Mouse (Mus musculus) forebrain, embryonic 10.5 days (tissue): ENCODE measurements at regions not wholly inside any gene's neighbourhood (a gene's known extent, or its start where the extent isn't known, plus 50 kb on each side); places are given as distances from the start of the nearest gene placed in this dataset.

Experiments
- DNase-seq: peaks from one replicate; pipeline ENCODE4 v3.0.0-alpha.2; 2017; ENCODE audit warnings: low spot score; ENCODE audit errors: extremely low spot score
- H3K27ac ChIP-seq: fragments of 300-500 bp; sonication (generic); 2 replicates; pipeline ENCODE4 v1.5.1; 2016; ENCODE audit warnings: mild to moderate bottlenecking
- H3K27me3 ChIP-seq: fragments of 300-500 bp; sonication (generic); 2 replicates; pipeline ENCODE4 v1.6.1; 2016; ENCODE audit warnings: mild to moderate bottlenecking; ENCODE audit not compliant: poor library complexity, severe bottlenecking
- H3K36me3 ChIP-seq: fragments of 300-500 bp; sonication (generic); replicated peaks from 2 replicates; pipeline ENCODE4 v1.6.1; 2016; ENCODE audit warnings: mild to moderate bottlenecking, moderate library complexity
- H3K4me1 ChIP-seq: fragments of 300-500 bp; sonication (generic); 2 replicates; pipeline ENCODE4 v1.6.1; 2016
- H3K4me3 ChIP-seq: fragments of 300-500 bp; sonication (generic); 2 replicates; pipeline ENCODE4 v1.5.1; 2016; ENCODE audit warnings: mild to moderate bottlenecking, moderate library complexity
- H3K9me3 ChIP-seq: fragments of 300-500 bp; sonication (generic); 2 replicates; pipeline ENCODE4 v1.6.1; 2016; ENCODE audit warnings: mild to moderate bottlenecking, moderate library complexity
- WGBS: fragments of 180-500 bp; shearing (Covaris S2); methylation state at CpG from one replicate; pipeline ENCODE4 v1.1.7; 2016; 5-methylcytosine and 5-hydroxymethylcytosine counted together

DNA sequence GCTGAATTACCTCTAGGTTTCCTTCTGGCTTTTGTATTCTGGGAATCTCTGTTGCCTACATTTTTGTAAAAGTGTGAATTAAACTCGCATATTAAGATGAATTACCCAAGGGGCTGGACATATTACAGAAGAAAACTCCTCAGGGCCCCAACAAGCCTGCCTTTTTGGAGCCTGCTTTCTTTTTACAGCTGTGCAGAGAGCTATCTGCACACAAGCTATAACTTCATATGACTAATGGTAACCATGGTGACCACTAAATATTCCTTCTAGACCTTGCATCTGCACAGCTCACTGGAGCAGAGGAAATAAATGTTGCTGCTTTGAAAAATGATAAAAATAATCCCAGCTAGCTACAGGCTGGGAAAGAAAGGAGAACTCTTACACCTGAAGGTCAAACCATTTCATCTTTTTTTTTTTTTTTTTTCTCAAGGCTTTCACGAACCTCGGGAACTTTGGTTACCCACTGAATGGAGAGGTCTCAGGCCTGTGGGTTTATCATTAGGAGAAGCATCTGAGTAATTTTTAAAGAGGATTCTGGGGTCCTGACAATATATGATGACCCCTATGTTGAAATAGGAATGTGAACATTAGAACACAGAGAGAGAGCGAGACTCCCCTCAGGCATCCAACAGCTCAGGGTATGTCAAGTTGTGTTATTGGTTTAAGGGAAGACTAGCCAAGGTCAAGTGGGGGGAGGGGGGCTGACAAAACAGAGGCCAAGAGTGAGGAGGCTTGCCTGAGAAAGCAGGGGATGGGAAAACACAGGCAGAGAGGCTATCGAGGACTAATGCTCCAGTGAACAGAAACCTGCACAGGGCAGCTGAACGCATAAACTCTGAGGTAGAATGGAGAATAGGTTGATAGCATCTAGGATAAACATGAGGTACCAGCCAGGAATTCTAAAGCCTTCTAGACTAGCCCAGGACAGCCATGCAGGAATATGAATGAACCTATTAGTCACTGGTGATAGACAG, 188.4 kb downstream of the Phlda1 start:
- 79% methylated on average over 6 of the region's 6 CpGs for WGBS
- Histone ChIP-seq H3K27me3 (no peaks in the 10 kb centered on the region), H3K9me3 (no peaks in the 10 kb centered on the region), H3K4me1 (peaks cover 8% of the 10 kb centered on the region; the same call in 1 of the 2 replicates), H3K36me3 (no peaks in the 10 kb centered on the region), H3K27ac (no peak overlapping the region), H3K4me3 (no peak overlapping the region)
- DNase-seq: no peak

DNA sequence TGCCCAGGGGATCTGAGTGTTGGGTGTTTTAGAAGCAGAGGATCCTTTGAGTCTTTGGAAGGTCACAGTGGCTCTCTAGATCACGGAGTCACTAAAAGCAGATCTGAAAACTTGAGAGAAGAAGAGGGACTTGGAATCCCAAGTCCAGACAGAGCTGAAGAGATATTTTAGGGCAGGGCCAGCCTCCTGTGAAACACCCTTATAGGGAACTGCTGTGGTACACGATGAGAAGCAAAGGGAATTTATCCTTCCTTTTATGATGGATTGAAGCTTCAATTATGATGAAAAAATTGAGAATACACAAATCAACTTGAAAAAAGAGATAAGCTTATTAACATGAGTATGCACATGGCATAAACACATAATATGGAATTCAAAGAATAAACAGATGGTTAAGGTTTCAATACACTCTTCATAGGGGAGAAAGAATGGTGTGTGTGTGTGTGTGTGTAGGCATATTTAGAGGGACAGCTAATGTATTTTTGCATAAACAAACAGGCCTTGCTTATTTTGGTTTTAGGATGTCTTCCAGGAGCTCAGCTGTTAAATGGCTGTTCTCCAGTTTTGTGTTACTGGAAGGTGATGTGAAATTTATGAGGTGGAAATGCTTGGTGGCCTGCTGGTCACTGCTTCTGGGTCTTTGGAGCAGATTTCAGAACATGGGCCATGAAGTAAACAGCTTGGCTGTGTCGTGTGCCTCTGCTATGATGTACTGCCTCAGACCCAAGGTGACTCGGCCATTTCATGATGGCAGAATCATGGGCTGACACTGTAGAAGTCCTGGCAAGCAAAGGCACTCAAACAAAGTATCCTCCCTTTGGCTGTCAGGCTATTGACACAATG, 190.1 kb downstream of the Phlda1 start:
- no peak for DNase-seq
- no peaks in the 10 kb centered on the region for H3K27me3 ChIP-seq
- H3K27ac ChIP-seq: no peak overlapping the region
- H3K4me3 ChIP-seq: no peak overlapping the region
- WGBS: 87% methylated on average over 4 of the region's 4 CpGs
- H3K36me3 ChIP-seq: no peaks in the 10 kb centered on the region
- peaks cover 15% of the 10 kb centered on the region for H3K4me1 ChIP-seq
- no peaks in the 10 kb centered on the region for H3K9me3 ChIP-seq

DNA sequence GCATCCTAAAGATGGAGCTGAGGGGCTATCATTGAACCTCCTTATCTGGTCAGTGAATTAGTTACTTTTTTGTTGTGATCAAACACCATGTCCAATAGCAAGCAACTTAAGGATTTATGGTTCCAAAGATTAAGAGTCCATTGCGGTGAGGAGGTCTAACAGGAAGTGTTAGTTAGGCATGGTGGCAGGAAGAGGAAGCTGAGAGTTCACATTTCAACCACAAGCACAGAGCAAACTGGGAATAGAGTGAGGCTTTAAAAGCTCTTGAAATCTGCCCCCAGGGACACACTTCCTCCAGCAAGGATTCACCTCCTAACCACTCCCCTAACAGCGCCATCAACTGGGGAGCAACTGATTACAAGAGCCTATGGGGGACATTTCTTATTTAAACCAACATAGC, 190.9 kb downstream of the Phlda1 start:
- H3K4me1 ChIP-seq: peaks cover 15% of the 10 kb centered on the region
- 92% methylated on average over 2 of the region's 2 CpGs for WGBS

DNA sequence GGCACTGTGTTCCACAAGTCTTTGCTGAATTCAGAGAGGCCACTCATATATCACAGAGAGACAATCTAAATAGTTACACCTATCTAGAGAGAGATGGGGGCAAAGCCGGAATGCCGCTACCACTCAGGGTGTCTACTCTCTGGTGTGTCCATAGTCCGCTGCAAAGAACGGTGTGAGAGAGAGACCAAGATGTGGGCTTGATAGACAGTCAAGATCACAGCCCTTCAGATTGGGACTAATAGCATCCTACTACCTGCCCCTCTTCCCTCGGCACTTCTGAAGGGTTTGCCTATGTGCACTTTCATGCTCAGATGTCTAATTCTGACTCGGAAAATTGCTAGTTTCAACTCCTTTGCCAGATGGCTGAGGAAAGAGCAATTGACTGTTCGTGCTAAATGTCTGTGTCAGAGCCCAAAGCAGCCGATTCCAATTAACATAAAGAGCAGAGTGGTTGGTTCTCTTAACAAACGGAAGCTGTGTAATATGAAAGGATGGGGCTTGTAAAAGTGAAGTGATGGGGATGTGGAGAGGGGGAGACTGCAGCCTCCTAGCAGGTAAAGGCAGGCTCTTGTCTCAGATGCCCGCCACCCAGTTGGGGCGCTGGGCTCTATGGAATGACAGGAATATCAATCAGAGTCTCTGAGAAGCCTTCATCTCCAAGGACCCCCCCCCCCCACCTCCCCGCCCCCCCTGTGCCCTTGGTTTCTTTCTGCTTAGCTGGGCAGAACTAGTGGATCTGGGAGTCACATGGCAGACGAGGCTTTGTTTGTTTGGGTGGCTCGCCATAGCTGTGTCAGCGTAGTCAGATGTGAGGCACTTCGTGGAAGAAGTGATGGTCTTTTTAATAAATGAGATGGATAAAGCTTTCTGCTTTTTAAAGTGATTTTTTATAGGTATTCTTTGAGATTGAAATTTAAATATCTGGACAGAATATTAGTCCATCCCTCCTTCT, 193.7 kb downstream of the Phlda1 start:
- WGBS: 76% methylated on average over 16 of the region's 16 CpGs
- peak overlapping the region; percentile 45; the same call in 1 of the 2 replicates for H3K27ac ChIP-seq

More for the DNA sequence above, 190.9 kb downstream of the Phlda1 start:
- DNase-seq: no peak
- Histone ChIP-seq H3K27ac (no peak overlapping the region), H3K9me3 (no peaks in the 10 kb centered on the region), H3K4me3 (no peak overlapping the region), H3K36me3 (no peaks in the 10 kb centered on the region), H3K27me3 (no peaks in the 10 kb centered on the region)

DNA sequence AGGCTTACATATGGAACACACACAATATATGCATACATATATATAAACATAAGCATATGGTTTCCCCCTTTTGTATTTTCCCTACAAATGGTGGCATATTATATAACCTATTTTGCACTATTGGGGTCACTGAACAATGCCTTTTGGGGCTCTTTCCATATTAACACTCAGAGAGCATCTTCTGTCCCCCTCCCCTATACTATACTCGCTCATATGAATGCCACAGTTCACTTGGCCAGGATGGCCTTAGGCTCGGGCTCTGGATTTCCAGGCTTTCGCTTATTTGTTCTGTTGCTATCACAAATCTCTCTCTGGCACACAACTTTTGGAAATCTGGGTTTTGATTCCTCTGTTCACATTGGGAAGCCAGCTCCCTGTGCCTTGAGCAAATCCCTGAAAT, 194.5 kb downstream of the Phlda1 start:
- 90% methylated on average over 3 of the region's 3 CpGs for WGBS
- Histone ChIP-seq H3K4me3 (no peak overlapping the region), H3K27ac (no peak overlapping the region)

More for the DNA sequence above, 193.7 kb downstream of the Phlda1 start:
- H3K9me3 ChIP-seq: no peaks in the 10 kb centered on the region
- no peak for DNase-seq
- H3K27me3 ChIP-seq: no peaks in the 10 kb centered on the region
- no peak overlapping the region for H3K4me3 ChIP-seq
- H3K4me1 ChIP-seq: peaks cover 11% of the 10 kb centered on the region
- H3K36me3 ChIP-seq: no peaks in the 10 kb centered on the region

DNA sequence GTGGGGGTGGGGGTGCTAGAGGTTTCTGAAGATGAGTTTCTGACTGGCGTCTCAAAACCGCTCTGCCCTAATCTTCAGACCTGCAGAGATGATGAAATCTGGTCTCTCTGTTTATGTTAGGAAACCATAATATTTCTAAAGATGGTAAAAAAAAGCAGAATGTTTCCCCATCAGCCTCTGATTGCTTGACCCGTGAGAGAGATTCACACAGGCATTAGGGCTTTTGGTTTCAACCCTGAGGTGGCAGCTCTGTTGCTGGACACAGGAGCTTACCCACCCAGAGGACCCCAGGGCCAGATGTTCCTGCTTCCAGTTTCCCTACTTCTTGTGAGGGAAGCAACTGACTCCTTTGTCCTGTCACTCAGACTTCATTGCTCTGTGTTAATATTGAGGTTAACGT, 195.1 kb downstream of the Phlda1 start:
- no peaks in the 10 kb centered on the region for H3K27me3 ChIP-seq
- no peak overlapping the region for H3K27ac ChIP-seq
- WGBS: 84% methylated on average over 4 of the region's 4 CpGs
- no peak for DNase-seq
- peaks cover 9% of the 10 kb centered on the region; the same call in 1 of the 2 replicates for H3K9me3 ChIP-seq
- no peak overlapping the region for H3K4me3 ChIP-seq
- H3K4me1 ChIP-seq: peaks cover 8% of the 10 kb centered on the region
- no peaks in the 10 kb centered on the region for H3K36me3 ChIP-seq

More for the DNA sequence above, 194.5 kb downstream of the Phlda1 start:
- H3K36me3 ChIP-seq: no peaks in the 10 kb centered on the region
- no peak for DNase-seq
- no peaks in the 10 kb centered on the region for H3K27me3 ChIP-seq
- H3K9me3 ChIP-seq: peaks cover 3% of the 10 kb centered on the region; the same call in 1 of the 2 replicates
- H3K4me1 ChIP-seq: peaks cover 8% of the 10 kb centered on the region

DNA sequence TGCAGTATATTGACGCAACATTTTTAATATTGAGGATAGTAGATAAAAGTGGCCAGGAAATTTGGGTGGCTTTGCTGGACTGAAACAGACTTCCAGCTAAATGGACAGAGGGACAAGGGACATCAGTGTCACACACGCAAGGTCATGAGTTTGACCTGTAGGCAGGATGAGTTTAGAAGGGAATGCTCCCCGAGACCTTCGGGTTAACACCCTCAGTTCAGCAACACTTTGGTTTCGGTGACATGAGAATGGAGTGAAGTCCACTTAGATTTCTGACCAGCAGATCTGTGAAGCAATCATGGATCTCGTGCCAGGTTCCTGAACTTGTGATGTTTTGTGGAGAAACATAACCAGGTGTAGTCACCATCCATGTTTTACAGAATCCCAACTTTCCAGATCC, 196.3 kb downstream of the Phlda1 start:
- Histone ChIP-seq H3K9me3 (peaks cover 12% of the 10 kb centered on the region; the same call in 1 of the 2 replicates), H3K4me3 (no peak overlapping the region), H3K4me1 (peaks cover 8% of the 10 kb centered on the region), H3K27ac (no peak overlapping the region), H3K27me3 (no peaks in the 10 kb centered on the region), H3K36me3 (no peaks in the 10 kb centered on the region)
- 97% methylated on average over 6 of the region's 6 CpGs for WGBS
- DNase-seq: no peak

DNA sequence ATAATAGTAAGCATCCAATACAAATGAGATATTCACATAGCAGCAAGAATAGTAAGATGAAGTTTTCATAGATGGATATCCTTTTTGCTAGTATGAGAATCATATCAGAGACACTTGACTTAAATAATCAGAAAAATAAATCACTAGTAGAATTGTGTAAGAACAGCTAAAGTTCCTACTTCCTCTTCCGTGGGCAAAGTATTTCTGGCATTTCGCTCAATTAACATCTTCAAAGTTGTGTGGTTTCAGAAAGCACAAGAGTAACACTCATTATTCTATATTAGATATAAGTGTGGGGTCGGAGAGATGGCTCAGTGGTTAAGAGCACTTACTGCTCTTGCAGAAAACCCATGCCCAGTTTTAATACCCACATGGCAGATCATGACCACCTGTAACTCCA, 197.4 kb downstream of the Phlda1 start:
- H3K9me3 ChIP-seq: peaks cover 12% of the 10 kb centered on the region; the same call in 1 of the 2 replicates
- no peak for DNase-seq
- H3K27me3 ChIP-seq: no peaks in the 10 kb centered on the region
- peaks cover 8% of the 10 kb centered on the region for H3K4me1 ChIP-seq
- H3K27ac ChIP-seq: no peak overlapping the region
- WGBS: 91% methylated on average over 3 of the region's 3 CpGs
- H3K4me3 ChIP-seq: no peak overlapping the region
- H3K36me3 ChIP-seq: no peaks in the 10 kb centered on the region

DNA sequence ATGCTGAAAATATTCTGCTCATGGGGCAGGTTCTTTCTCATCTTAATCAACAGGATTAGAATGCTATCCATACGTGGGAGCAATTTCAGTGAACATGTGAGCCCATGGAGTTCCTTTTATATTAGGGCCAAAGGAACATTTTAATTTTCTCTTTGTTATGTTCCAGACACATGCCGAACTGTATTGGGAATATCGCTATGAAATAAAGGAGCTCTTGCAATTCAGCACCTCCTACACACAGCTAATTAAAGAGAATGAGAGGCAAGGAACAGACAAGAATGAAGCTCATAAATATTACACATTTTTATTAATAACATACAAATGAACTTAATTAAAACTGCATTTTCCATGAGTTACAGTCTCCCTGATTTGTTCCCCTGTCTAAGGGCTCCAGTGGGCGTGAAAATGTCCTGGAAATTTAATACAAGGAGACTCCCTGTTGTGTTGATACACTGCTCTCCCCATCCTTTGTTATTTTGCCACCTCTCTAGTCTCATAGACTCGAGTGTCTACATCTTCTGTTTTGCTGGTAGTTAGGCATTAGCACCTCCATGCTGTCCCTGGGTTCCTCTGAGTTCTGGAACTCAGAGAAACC, 205.5 kb downstream of the Phlda1 start:
- WGBS: 79% methylated on average over 5 of the region's 5 CpGs
- Histone ChIP-seq H3K9me3 (no peaks in the 10 kb centered on the region), H3K4me3 (no peak overlapping the region), H3K36me3 (no peaks in the 10 kb centered on the region), H3K4me1 (peaks cover 3% of the 10 kb centered on the region; the same call in 1 of the 2 replicates), H3K27me3 (no peaks in the 10 kb centered on the region), H3K27ac (no peak overlapping the region)
- DNase-seq: no peak

DNA sequence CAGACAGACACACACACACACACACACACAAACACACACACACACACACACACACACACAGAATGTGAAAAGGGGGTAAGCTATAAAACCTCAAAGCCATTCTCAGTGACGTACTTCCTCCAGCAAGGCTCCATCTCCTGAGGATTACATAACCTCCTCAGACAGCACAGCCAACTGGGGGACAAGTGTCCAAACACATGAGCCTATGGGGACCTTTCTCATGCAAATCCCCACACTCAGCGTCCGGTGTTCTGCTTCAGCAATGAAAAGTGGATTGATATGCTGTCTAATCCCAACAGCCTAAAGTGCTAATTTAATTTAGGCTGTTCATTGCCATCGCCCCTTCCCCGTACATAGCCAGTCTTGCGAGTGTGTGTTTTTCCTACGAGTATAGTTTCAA, 206.9 kb downstream of the Phlda1 start:
- 90% methylated on average over 7 of the region's 7 CpGs for WGBS
- H3K36me3 ChIP-seq: no peaks in the 10 kb centered on the region
- no peaks in the 10 kb centered on the region for H3K27me3 ChIP-seq
- peaks cover 3% of the 10 kb centered on the region; the same call in 1 of the 2 replicates for H3K4me1 ChIP-seq
- no peak overlapping the region for H3K4me3 ChIP-seq
- no peak for DNase-seq
- no peaks in the 10 kb centered on the region for H3K9me3 ChIP-seq
- no peak overlapping the region for H3K27ac ChIP-seq

DNA sequence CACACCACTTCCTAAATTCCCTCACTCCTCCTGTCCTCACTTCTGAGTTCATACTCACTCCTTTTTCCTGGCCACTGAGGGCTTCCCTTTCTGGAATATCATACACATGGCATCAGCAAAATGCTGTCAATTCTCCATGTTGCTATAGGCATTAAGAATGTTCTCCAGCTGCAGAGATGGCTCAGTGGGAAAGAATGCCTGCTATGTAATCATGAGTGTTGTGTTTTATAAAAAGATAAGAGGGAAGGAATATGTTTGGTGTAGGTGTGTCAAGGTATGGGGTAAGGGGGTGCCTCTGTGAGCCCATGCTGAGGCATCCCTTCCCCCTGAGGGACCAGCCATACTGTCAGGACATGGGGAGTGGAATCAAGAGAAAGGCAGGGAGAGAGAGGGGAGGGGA, 207.6 kb downstream of the Phlda1 start:
- no peaks in the 10 kb centered on the region for H3K36me3 ChIP-seq
- no peaks in the 10 kb centered on the region for H3K9me3 ChIP-seq
- no peak overlapping the region for H3K27ac ChIP-seq
- no peak for DNase-seq
- no peaks in the 10 kb centered on the region for H3K27me3 ChIP-seq
- H3K4me3 ChIP-seq: no peak overlapping the region
- H3K4me1 ChIP-seq: peaks cover 3% of the 10 kb centered on the region; the same call in 1 of the 2 replicates
